Mouse (Mus musculus): ENCODE measurements around the gene Mpc1. TPM values are rescaled to one million over a fixed set of nuclear protein-coding genes. Genes with fewer than 3 reads are reported as not detected.
"Not testable (repeated sequence)": the region's sequence is repeated elsewhere in the genome, so short reads cannot be mapped to it uniquely, and the experiment has no call there.

Mpc1 gene
- polyA plus RNA-seq, 1 experiment from 2014 or later: 84.6 TPM

DNA sequence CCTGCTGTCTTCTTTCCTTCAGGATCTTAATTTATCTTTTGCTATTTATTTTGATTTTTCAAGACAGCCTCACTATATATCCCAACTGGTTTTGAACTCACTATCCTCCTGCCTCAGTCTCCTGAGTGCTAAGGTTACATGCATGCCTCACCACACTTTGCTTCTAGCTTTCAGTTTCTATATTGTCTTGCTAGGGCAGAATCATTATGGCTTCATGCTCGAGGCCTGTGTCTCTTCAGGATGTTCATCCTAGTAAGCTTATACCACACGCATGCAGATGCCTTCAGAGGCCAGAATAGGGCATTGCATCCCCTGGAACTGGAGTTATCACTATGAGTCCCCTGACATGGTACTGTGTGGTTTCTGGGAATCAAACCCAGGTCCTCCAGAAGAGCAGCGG lies 27.8 kb upstream of the Mpc1 start:
- no peak for DNase-seq (ENCODE audit: low spot score)
- H3K9me3 ChIP-seq (replicated peaks): no peaks in the 10 kb centered on the region
- H3K27me3 ChIP-seq (ENCODE audit: low read depth, poor library complexity, severe bottlenecking): no peaks in the 10 kb centered on the region
- no peaks in the 10 kb centered on the region for H3K36me3 ChIP-seq
- H3K4me3 ChIP-seq: no peak overlapping the region
- H3K27ac ChIP-seq: no peak overlapping the region
- no peaks in the 10 kb centered on the region for H3K4me1 ChIP-seq
- WGBS: 78% methylated on average over 3 of the region's 3 CpGs

DNA sequence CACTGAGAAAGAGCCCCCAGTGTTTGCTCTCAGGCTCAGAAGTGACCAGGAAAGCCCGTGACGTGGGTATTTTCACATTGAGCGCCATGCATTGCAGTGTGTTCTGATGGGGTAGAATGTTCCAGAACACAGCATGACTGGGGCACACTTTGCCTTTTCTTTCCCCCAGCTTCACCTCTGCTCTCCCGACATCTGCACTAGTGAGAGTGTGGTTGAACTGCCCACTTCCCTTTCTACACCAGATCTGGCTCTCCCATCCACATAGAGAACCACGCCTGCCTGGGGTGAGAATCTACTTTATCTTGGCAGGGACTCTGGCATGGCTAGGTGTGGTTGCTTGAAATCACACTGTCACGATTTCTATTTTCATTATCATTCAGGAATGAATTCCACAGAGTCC lies 27.1 kb upstream of the Mpc1 start:
- no peak overlapping the region for H3K4me3 ChIP-seq
- H3K27me3 ChIP-seq (ENCODE audit: low read depth, poor library complexity, severe bottlenecking): 0 out of 2 replicates have a peak, but pooled peaks cover 2% of the 10 kb centered on the region
- no peak overlapping the region for H3K27ac ChIP-seq
- H3K9me3 ChIP-seq (replicated peaks): no peaks in the 10 kb centered on the region
- H3K36me3 ChIP-seq: no peaks in the 10 kb centered on the region
- WGBS: 86% methylated on average over 6 of the region's 6 CpGs
- DNase-seq (ENCODE audit: low spot score): no peak
- H3K4me1 ChIP-seq: no peaks in the 10 kb centered on the region

DNA sequence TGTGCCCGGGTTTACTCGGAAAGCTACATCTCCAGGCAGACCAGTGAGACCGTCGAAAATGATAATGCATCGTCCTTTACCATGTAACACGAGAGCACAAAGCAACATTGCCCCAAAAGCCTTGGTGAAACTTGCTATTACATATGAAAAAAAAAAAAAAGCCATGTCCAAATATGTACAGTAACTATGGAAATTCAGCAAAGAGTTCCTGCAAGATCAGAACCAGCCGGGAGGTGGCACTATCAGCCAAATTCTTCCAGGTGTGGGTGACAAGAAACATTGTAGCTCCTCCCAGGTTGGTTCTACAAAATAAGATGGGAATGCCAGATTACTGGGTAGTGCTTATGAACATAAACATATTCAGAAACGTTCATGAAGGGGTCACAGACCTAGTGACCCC lies 25.7 kb upstream of the Mpc1 start:
- Histone ChIP-seq H3K9me3 (replicated peaks) (no peaks in the 10 kb centered on the region), H3K4me1 (no peaks in the 10 kb centered on the region), H3K27ac (no peak overlapping the region), H3K4me3 (no peak overlapping the region), H3K27me3 (ENCODE audit: low read depth, poor library complexity, severe bottlenecking) (peaks cover 6% of the 10 kb centered on the region; the same call in 1 of the 2 replicates), H3K36me3 (no peaks in the 10 kb centered on the region)
- no peak for DNase-seq (ENCODE audit: low spot score)
- WGBS: 79% methylated on average over 8 of the region's 8 CpGs

DNA sequence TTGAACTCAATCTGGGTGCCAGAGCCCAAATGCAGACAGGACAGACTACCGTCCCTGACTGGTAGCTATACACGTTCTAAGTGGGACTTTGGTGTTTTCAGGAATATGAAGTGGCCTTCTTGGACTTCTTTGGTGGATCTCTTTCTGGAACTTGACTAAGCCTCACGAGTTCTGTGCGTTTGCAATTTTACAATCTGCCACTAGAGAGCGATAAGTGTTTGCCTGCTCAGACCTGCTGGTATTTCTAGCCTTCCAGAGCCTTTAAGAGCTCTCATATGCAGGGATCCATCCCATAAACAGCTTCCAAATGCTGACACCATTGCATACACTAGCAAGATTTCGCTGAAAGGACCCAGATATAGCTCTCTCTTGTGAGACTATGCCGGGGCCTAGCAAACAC lies 18.1 kb upstream of the Mpc1 start:
- not testable (repeated sequence) for H3K4me3 ChIP-seq; H3K4me1 ChIP-seq; H3K9me3 ChIP-seq (replicated peaks); H3K27ac ChIP-seq; H3K36me3 ChIP-seq
- H3K27me3 ChIP-seq (ENCODE audit: low read depth, poor library complexity, severe bottlenecking): peaks cover 11% of the 10 kb centered on the region; the same call in 1 of the 2 replicates
- peak; percentile 46 for DNase-seq (ENCODE audit: low spot score)
- 17% methylated on average over 7 of the region's 7 CpGs for WGBS

- H3K27ac ChIP-seq: no peak overlapping the region
- DNase-seq (ENCODE audit: low spot score): no peak
- peaks cover 9% of the 10 kb centered on the region for H3K4me1 ChIP-seq
- peaks cover 25% of the 10 kb centered on the region for H3K27me3 ChIP-seq (ENCODE audit: low read depth, poor library complexity, severe bottlenecking)
- H3K9me3 ChIP-seq (replicated peaks): no peaks in the 10 kb centered on the region
- 58% methylated on average over 6 of the region's 6 CpGs for WGBS
- no peak overlapping the region for H3K4me3 ChIP-seq
- no peaks in the 10 kb centered on the region for H3K36me3 ChIP-seq
These were observed 10.5 kb upstream of the Mpc1 start for GRCm38 (mm10) chr17:8272054-8272749.

- peaks cover 19% of the 10 kb centered on the region for H3K27me3 ChIP-seq (ENCODE audit: low read depth, poor library complexity, severe bottlenecking)
- no peak overlapping the region for H3K4me3 ChIP-seq
- no peak for DNase-seq (ENCODE audit: low spot score)
- H3K36me3 ChIP-seq: no peaks in the 10 kb centered on the region
- H3K27ac ChIP-seq: no peak overlapping the region
- no peaks in the 10 kb centered on the region for H3K9me3 ChIP-seq (replicated peaks)
- peaks cover 9% of the 10 kb centered on the region for H3K4me1 ChIP-seq
- 76% methylated on average over 6 of the region's 6 CpGs for WGBS
These were observed 9.8 kb upstream of the Mpc1 start for GRCm38 (mm10) chr17:8272951-8273350.

GRCm38 (mm10) chr17:8276071-8276470 lies 6.6 kb upstream of the Mpc1 start:
- Histone ChIP-seq H3K4me3 (no peak overlapping the region), H3K36me3 (no peaks in the 10 kb centered on the region), H3K9me3 (replicated peaks) (no peaks in the 10 kb centered on the region), H3K27ac (no peak overlapping the region), H3K4me1 (peaks cover 8% of the 10 kb centered on the region), H3K27me3 (ENCODE audit: low read depth, poor library complexity, severe bottlenecking) (peaks cover 19% of the 10 kb centered on the region)
- WGBS: 75% methylated on average over 4 of the region's 4 CpGs
- no peak for DNase-seq (ENCODE audit: low spot score)

- no peak for DNase-seq (ENCODE audit: low spot score)
- Histone ChIP-seq H3K9me3 (replicated peaks) (no peaks in the 10 kb centered on the region), H3K4me1 (peaks cover 2% of the 10 kb centered on the region), H3K4me3 (no peak overlapping the region), H3K27me3 (ENCODE audit: low read depth, poor library complexity, severe bottlenecking) (peaks cover 19% of the 10 kb centered on the region), H3K36me3 (no peaks in the 10 kb centered on the region), H3K27ac (no peak overlapping the region)
- 81% methylated on average over 7 of the region's 7 CpGs for WGBS
These were observed 6.0 kb upstream of the Mpc1 start for GRCm38 (mm10) chr17:8276680-8277079.

GRCm38 (mm10) chr17:8277266-8277665 lies 5.4 kb upstream of the Mpc1 start:
- H3K4me3 ChIP-seq: no peak overlapping the region
- no peak for DNase-seq (ENCODE audit: low spot score)
- H3K9me3 ChIP-seq (replicated peaks): no peaks in the 10 kb centered on the region
- no peak overlapping the region for H3K27ac ChIP-seq
- H3K36me3 ChIP-seq: no peaks in the 10 kb centered on the region
- peaks cover 16% of the 10 kb centered on the region for H3K27me3 ChIP-seq (ENCODE audit: low read depth, poor library complexity, severe bottlenecking)
- no peaks in the 10 kb centered on the region for H3K4me1 ChIP-seq
- WGBS: 94% methylated on average over 3 of the region's 3 CpGs

GRCm38 (mm10) chr17:8278356-8278755 lies 4.3 kb upstream of the Mpc1 start:
- Histone ChIP-seq H3K9me3 (replicated peaks) (no peaks in the 10 kb centered on the region), H3K4me3 (no peak overlapping the region), H3K27me3 (ENCODE audit: low read depth, poor library complexity, severe bottlenecking) (peaks cover 8% of the 10 kb centered on the region; the same call in 1 of the 2 replicates), H3K27ac (no peak overlapping the region), H3K4me1 (peaks cover 9% of the 10 kb centered on the region), H3K36me3 (no peaks in the 10 kb centered on the region)
- no peak for DNase-seq (ENCODE audit: low spot score)
- 70% methylated on average over 3 of the region's 3 CpGs for WGBS

- under 1% methylated on average over 77 of the region's 77 CpGs for WGBS
- peak overlapping the region; percentile 95 for H3K27ac ChIP-seq
- no peaks in the 10 kb centered on the region for H3K36me3 ChIP-seq
- DNase-seq (ENCODE audit: low spot score): peak; percentile 95
- peaks cover 21% of the 10 kb centered on the region for H3K27me3 ChIP-seq (ENCODE audit: low read depth, poor library complexity, severe bottlenecking)
- peak overlapping the region; percentile 90 for H3K4me3 ChIP-seq
- H3K4me1 ChIP-seq: peaks cover 22% of the 10 kb centered on the region
- H3K9me3 ChIP-seq (replicated peaks): no peaks in the 10 kb centered on the region
These were observed 986 bp downstream of the Mpc1 start for GRCm38 (mm10) chr17:8283526-8284253.

DNA sequence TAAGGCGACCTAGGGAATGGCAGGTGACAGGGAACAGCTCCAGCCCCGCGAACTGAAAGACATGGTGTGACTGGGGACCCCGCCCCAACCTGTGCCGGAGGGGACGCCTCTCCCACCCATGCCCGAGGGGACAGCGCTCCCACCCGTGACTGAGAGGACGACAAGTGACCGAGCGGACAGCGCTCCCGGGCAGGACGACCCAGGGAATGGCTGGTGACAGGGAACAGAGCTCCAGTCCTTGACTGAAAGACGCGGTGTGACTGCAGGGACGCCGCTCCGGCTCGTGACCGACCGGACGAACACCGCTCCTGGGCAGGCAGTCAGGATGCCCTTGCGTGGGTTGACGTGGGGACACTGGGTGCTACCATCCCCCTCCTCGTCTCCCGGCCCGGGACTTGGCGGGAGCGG lies 1.6 kb downstream of the Mpc1 start:
- peak overlapping the region; percentile 90 for H3K4me3 ChIP-seq
- DNase-seq (ENCODE audit: low spot score): no peak
- H3K9me3 ChIP-seq (replicated peaks): no peaks in the 10 kb centered on the region
- peak overlapping the region; percentile 95; the same call in 1 of the 2 replicates for H3K27ac ChIP-seq
- WGBS: under 1% methylated on average over 32 of the region's 32 CpGs
- no peaks in the 10 kb centered on the region for H3K36me3 ChIP-seq
- H3K4me1 ChIP-seq: peaks cover 22% of the 10 kb centered on the region
- H3K27me3 ChIP-seq (ENCODE audit: low read depth, poor library complexity, severe bottlenecking): peaks cover 21% of the 10 kb centered on the region

DNA sequence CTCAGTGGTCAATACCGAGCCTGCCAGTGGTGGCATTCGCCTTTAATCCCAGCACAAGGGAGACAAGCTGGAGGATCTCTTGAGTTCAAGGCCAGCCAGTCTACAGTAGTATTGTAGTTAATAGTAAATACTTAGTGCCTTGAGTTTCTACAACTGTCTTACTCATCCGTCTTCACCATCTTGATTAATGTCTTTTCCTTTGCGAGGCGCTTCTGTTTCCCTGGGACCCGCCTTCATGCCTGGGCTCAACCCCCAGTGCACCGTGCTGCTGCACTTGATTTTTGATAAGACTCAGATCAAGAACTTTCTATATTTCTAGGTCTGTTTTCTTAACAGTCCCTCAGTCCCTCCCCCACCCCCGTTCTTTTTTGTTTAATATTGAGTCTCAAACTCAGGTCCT lies 2.4 kb downstream of the Mpc1 start:
- no peak for DNase-seq (ENCODE audit: low spot score)
- Histone ChIP-seq H3K27me3 (ENCODE audit: low read depth, poor library complexity, severe bottlenecking) (peaks cover 21% of the 10 kb centered on the region), H3K27ac (no peak overlapping the region), H3K4me1 (peaks cover 22% of the 10 kb centered on the region), H3K9me3 (replicated peaks) (no peaks in the 10 kb centered on the region), H3K36me3 (no peaks in the 10 kb centered on the region), H3K4me3 (peak overlapping the region; percentile 90; the same call in 1 of the 2 replicates)
- WGBS: 30% methylated on average over 8 of the region's 8 CpGs

All from limb, embryonic 10.5 days (tissue).